Mouse (Mus musculus) heart, adult 2 months (tissue): ENCODE measurements around the gene Ofd1.

Source experiments
- CTCF ChIP-seq: fragments of 200-600 bp; IDR thresholded peaks from 2 replicates; pipeline ENCODE4 v1.8.1; 2022; ENCODE audit warnings: antibody characterized with exemption, mild to moderate bottlenecking, moderate library complexity
- EP300 ChIP-seq: fragments of 200-500 bp; IDR thresholded peaks from 2 replicates; pipeline ENCODE4 v1.6.1; 2011; ENCODE audit warnings: low read depth, low read length, control low read depth; ENCODE audit not compliant: insufficient read depth
- POLR2A ChIP-seq: fragments of 200-500 bp; IDR thresholded peaks from 2 replicates; pipeline ENCODE4 v1.6.1; 2011; ENCODE audit warnings: mild to moderate bottlenecking, low read depth, low read length, control low read depth; ENCODE audit not compliant: insufficient read depth

- no peak for TF ChIP-seq EP300
- TF ChIP-seq CTCF = no peak
- no peak for TF ChIP-seq POLR2A
Observed at GRCm38 (mm10) chrX:166477393-166477792, 36.9 kb upstream of the Ofd1 start.
